Comparison of ENCODE assay signal across 17 mouse cellular contexts in genomic region chrX:166559333-166559732, GRCm38 (mm10). TPM values are rescaled to one million over a fixed set of nuclear protein-coding genes. Genes with fewer than 3 reads are reported as not detected.
A peak's percentile ranks its signal among the peaks of the same experiment; 100 is the strongest.
DNase-seq lines count a peak whose midpoint lies in the region; ATAC-seq and TF ChIP-seq lines count a peak whose summit lies in the region.
"Had no signal": no experiment of that assay in that cellular context is flagged by ENCODE, and none has a peak within 500 bp of the region (broad histone marks: within the 10 kb centered on the region; RNA-seq: fewer than 3 reads in every experiment).

No protein-coding gene starts in this region.

- H3K36me3 ChIP-seq in kidney, embryonic 15.5 days = no peaks in the 10 kb centered on the region
- H3K36me3 ChIP-seq: heart, embryonic 15.5 days; hindbrain, embryonic 13.5 days; midbrain, embryonic 13.5 days; neural tube, embryonic 15.5 days had no signal

- in situ Hi-C loops in Patski (cut with MboI; ENCODE audit: low pct_unique_long_range_greater_than_20kb) = loop anchor here (5.0 kb wide), 1 partner anchor 87 kb away; no protein-coding TSS in a partner anchor

- H3K4me2 ChIP-seq in kidney, embryonic 15.5 days = no peak overlapping the region
- H3K4me2 ChIP-seq: heart, embryonic 15.5 days; hindbrain, embryonic 13.5 days; midbrain, embryonic 13.5 days; neural tube, embryonic 15.5 days had no signal

- WGBS in kidney, embryonic 15.5 days = 55% methylated on average over 3 of the region's 3 CpGs

- no peak overlapping the region for H3K9ac ChIP-seq in kidney, embryonic 15.5 days
- H3K9ac ChIP-seq: heart, embryonic 15.5 days; hindbrain, embryonic 13.5 days; liver, embryonic 14.5 days; midbrain, embryonic 13.5 days; neural tube, embryonic 15.5 days had no signal

- POLR2A ChIA-PET in Patski (lab: Charles Lee) = no interaction called here

- H3K9me3 ChIP-seq in kidney, embryonic 15.5 days (replicated peaks) = no peaks in the 10 kb centered on the region
- H3K9me3 ChIP-seq: heart, embryonic 15.5 days; hindbrain, embryonic 13.5 days; midbrain, embryonic 13.5 days; neural tube, embryonic 15.5 days had no signal

- ATAC-seq in kidney, embryonic 15.5 days (replicated peaks; ENCODE audit: low FRiP score) = peak; percentile 52; the same call in 1 of the 2 replicates
- ATAC-seq in Patski = peak; percentile 80
- no peak for ATAC-seq in frontal cortex, adult (ENCODE audit: low TSS enrichment)
- ATAC-seq: midbrain, embryonic 13.5 days had no signal

- CTCF ChIA-PET in Patski (lab: Charles Lee) = no interaction called here

- H3K27me3 ChIP-seq in kidney, embryonic 15.5 days = 0 out of 2 replicates have a peak, but pooled peaks cover 3% of the 10 kb centered on the region
- H3K27me3 ChIP-seq in Patski = no peaks in the 10 kb centered on the region
- H3K27me3 ChIP-seq: heart, embryonic 15.5 days; hindbrain, embryonic 13.5 days; midbrain, embryonic 13.5 days; neural tube, embryonic 15.5 days had no signal

- no peak for DNase-seq in kidney, adult 8-10 months
- DNase-seq in Patski (ENCODE audit: low read depth, low spot score) = peak; percentile 83
- DNase-seq in adrenal gland, postnatal 36 days = peak; percentile 25 to 58
- peak; percentile 17 for DNase-seq in lung, postnatal 14 days
- DNase-seq in ovary, postnatal 14 days (ENCODE audit: low spot score) = no peak
- DNase-seq in frontal cortex, postnatal 36 days (ENCODE audit: low spot score in 2 of 2) = no peak
- DNase-seq: embryo, embryonic 11 days; gastrocnemius, postnatal 14 days; right cerebral cortex, postnatal 25 days had no signal

- H3K4me1 ChIP-seq in kidney, embryonic 15.5 days = no peaks in the 10 kb centered on the region
- H3K4me1 ChIP-seq: heart, embryonic 15.5 days; hindbrain, embryonic 13.5 days; midbrain, embryonic 13.5 days; neural tube, embryonic 15.5 days had no signal

- no peak for TF ChIP-seq CTCF in Patski (IDR thresholded peaks at IDR 0.05)

- H3K4me3 ChIP-seq in kidney, embryonic 15.5 days (replicated peaks) = no peak overlapping the region
- H3K4me3 ChIP-seq: erythroblast, embryonic 14.5 days; heart, embryonic 15.5 days; hindbrain, embryonic 13.5 days; midbrain, embryonic 13.5 days; neural tube, embryonic 15.5 days had no signal

- no peak overlapping the region for H3K27ac ChIP-seq in kidney, embryonic 15.5 days
- H3K27ac ChIP-seq: heart, embryonic 15.5 days; hindbrain, embryonic 13.5 days; liver, embryonic 14.5 days; midbrain, embryonic 13.5 days; neural tube, embryonic 15.5 days had no signal

RNA-seq across cellular contexts. Expression of gene Egfl6, which starts 26.2 kb away (rescaled TPM):
- 12.1 and 13.3 TPM in 2 replicates for polyA plus RNA-seq in kidney, embryonic 15.5 days (2015; fragmentation: Nextera tagmentation; extraction: Ambion mirVana)
- polyA plus RNA-seq in Patski (2021) = not detected
- total RNA-seq in adrenal gland, postnatal 36 days (2021) = 10 to 100 TPM; 33.3 to 36.4 TPM
- polyA plus RNA-seq: erythroblast, embryonic 14.5 days had no signal

RNA-seq across cellular contexts. Expression of gene Tceanc, which starts 41.0 kb away (rescaled TPM):
- polyA plus RNA-seq in kidney, embryonic 15.5 days (2015; fragmentation: Nextera tagmentation; extraction: Ambion mirVana) = 8.7 and 8.8 TPM in 2 replicates
- 2.7 TPM for polyA plus RNA-seq in Patski (2021)
- 1 to 10 TPM; 2.2 to 8.8 TPM for total RNA-seq in adrenal gland, postnatal 36 days (2021)

Comparison
In these comparisons a context has a peak if more than half of its experiments do, and no peak if none do; other contexts are left out.
1. DNase-seq: peak in Patski (single experiment), adrenal gland, postnatal 36 days (2 of 2) and lung, postnatal 14 days (single experiment); none in kidney, adult 8-10 months (0 of 2), ovary, postnatal 14 days (single experiment) and frontal cortex, postnatal 36 days (0 of 2).
2. RNA of gene Egfl6, which starts 26.2 kb away (polyA plus RNA-seq): 12.1 to 13.3 TPM in kidney, embryonic 15.5 days; not detected in Patski (single experiment); every median in the first group is over 10 times any median in the second.